Mouse (Mus musculus): Measurements from ENCODE around the gene Dgkh.

DNA sequence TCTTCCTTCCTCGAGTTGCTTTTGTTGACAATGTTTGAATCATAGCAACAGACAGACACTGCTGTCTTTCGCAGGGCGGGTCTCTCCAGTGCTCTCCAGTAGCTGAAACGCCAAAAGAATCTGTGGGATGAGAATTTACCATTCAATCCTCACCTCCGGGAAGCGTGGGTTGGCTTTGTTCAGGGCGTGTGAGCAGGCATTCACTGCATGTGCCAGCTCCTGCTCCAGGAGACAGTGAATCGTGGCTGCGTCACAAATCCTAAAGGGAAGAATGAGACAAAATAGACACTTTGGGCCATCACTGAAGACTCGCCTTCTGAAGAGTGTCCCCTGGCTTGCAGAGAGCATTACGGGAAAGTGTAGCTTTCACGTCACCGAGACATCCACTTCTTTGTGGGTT lies 148.4 kb downstream of the Dgkh start:
- TF ChIP-seq CTCF (IDR thresholded peaks at IDR 0.05; ENCODE audit: low read depth) (no peak), EP300 (IDR thresholded peaks at IDR 0.05; ENCODE audit: low read depth) (no peak)

Measured in liver, postnatal 0 days (tissue).